Mouse (Mus musculus) embryonic fibroblast, embryonic 13.5 days (primary cell): ENCODE measurements around the gene Gabra2. TPM values are rescaled to one million over a fixed set of nuclear protein-coding genes. Genes with fewer than 3 reads are reported as not detected.
A peak's percentile ranks its signal among the peaks of the same experiment; 100 is the strongest.

Experiments
- H3K27ac ChIP-seq: 2 replicates; pipeline ENCODE4 v1.5.1; 2012; ENCODE audit warnings: low read length, control low read depth, inconsistent platforms; ENCODE audit not compliant: insufficient read depth
- H3K4me1 ChIP-seq: 2 replicates; pipeline ENCODE4 v1.6.1; 2011; ENCODE audit warnings: low read length; ENCODE audit not compliant: control insufficient read depth, insufficient read depth
- H3K4me3 ChIP-seq: 2 replicates; pipeline ENCODE4 v1.5.1; 2011; ENCODE audit warnings: mild to moderate bottlenecking, control low read depth, low read length; ENCODE audit not compliant: insufficient read depth
- CTCF ChIP-seq: IDR thresholded peaks from 2 replicates; pipeline ENCODE4 v1.5.1; 2011; ENCODE audit warnings: mild to moderate bottlenecking, control low read depth, low read length, moderate library complexity, borderline replicate concordance; ENCODE audit not compliant: insufficient read depth
- POLR2A ChIP-seq: IDR thresholded peaks from 2 replicates; pipeline ENCODE4 v1.6.1; 2011; ENCODE audit warnings: low read depth, mild to moderate bottlenecking, control low read depth, low read length, moderate library complexity
- polyA plus RNA-seq: library from polyadenylated mRNA; stranded (reverse); fragments of >200 nt; gene quantifications from 2 replicates; pipeline ENCODE4 v1.2.4, GENCODE M21; 2011; ENCODE audit warnings: low read depth; ENCODE audit not compliant: missing spikeins, insufficient read length

Gene Gabra2
- polyA plus RNA-seq: 0.25 and 0.33 TPM in 2 replicates

DNA sequence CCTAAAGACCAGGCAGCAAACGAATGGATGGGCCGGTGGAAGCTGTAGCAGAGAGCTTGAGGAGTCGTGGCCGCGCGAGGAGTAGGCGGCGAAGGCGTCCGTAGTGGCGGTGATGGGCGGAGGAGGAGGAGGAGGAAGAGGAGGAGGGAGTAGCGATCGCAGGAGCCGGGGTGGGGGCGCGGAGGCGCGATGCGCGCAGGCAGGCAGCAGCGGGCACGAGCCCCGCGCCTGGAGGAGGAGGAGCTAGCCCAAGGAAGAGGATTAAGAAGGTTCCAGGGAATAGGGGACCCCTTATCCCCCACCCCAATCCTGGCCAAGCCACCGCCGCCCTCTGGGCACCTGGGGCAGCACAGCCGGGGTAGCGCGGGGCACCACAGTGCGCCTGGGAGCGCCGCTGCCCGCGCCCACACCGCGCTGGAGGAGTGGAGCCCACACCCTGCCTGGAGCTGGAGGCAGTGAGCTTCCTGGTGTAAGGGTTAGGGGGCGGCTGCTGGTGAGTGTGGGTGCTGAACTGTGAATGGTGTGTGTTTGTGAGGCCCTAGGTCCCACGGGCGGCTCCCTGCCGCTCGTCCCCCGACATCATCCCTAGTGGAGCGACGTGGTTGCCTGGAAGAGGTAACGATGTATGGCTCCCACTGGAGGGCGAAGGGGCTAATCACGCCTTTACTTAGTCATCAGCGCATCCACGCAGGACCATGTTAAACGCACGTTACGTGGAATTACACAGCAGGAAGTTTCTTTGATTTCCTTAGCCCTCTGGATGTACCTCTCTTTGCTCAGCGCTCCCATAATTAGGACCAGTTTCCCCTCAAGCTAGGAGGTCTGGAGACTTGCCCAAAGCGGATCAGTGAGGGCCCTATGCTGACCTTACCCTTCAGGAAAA lies at the start of gene Gabra2:
Gene Gabra2 (minus strand): TSS at position 125 of the 883 bp plus-strand sequence.
- H3K27ac ChIP-seq: no peak within 1 kb of the TSS
- H3K4me1 ChIP-seq: 0 out of 2 replicates have a peak, but pooled peaks cover 4% of the 10 kb centered on the region
- no peak for TF ChIP-seq POLR2A
- TF ChIP-seq CTCF: no peak
- peak within 1 kb of the TSS; percentile 53 for H3K4me3 ChIP-seq

DNA sequence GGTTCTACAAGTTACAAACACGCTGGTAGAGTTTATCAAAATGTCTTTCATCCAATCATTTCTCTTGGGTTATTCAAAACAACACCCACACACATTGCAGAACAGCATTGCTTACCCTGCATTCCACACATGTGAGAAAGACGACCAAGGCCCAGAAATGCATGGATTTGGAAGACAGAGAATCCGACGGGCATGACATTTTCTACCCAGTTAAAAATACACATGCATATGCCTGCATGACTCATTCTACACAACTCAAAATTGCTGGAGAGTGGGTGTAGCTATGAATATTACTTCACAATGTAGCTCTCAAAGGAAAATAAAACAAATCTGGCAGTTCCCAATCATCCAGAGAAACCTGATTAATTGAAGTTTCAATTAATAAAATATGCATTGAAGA lies 41.0 kb upstream of the Gabra2 start:
- H3K27ac ChIP-seq: no peak overlapping the region

DNA sequence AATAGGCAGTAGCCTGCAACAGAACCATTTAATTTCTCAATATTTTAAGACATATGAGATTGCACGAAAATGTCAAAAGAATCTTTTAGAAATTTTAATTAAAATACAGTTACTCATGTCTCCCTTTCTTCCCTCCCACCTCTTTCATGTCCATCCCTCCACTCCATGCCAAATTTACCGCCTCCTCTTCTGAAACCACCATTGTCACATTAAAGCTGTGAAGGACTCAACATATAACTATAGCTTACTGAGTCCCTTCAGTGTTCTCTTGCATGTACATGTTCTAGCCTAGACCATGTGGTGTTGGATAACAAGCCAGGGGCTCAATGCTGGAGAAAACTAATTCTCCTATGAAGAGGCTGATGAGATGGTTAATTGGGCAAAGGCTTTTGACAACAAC lies 40.2 kb upstream of the Gabra2 start:
- TF ChIP-seq CTCF (no peak), POLR2A (no peak)
- no peak overlapping the region for H3K4me3 ChIP-seq
- no peak overlapping the region for H3K27ac ChIP-seq
- no peaks in the 10 kb centered on the region for H3K4me1 ChIP-seq

More for the DNA sequence above, 41.0 kb upstream of the Gabra2 start:
- Histone ChIP-seq H3K4me1 (no peaks in the 10 kb centered on the region), H3K4me3 (no peak overlapping the region)
- TF ChIP-seq POLR2A: no peak
- no peak for TF ChIP-seq CTCF

- no peak overlapping the region for H3K4me3 ChIP-seq
- no peaks in the 10 kb centered on the region for H3K4me1 ChIP-seq
- no peak overlapping the region for H3K27ac ChIP-seq
- TF ChIP-seq POLR2A (no peak), CTCF (no peak)
These were observed 32.1 kb upstream of the Gabra2 start for GRCm38 (mm10) chr5:71127721-71128120.

DNA sequence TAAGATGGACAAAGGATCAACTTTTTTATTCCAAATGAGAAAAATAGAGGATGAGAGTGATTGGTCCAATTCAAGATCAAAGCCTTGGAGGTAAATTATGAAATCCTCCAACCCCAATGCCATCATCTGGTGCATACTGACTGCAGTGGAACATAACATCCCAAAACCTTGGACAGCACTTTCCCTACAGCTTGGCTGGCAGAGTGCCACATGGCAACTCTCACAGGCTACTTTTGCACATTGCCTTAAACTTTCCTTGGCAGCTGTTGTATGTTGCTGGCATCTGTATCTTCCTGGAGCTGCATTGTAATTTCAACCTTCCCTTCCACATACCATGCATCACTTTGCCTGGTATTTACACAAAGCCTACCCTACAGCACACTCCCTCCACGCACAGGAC lies 19.6 kb upstream of the Gabra2 start:
- no peak overlapping the region for H3K27ac ChIP-seq
- TF ChIP-seq CTCF: no peak
- TF ChIP-seq POLR2A: no peak
- no peak overlapping the region for H3K4me3 ChIP-seq
- H3K4me1 ChIP-seq: no peaks in the 10 kb centered on the region

GRCm38 (mm10) chr5:71095180-71095579 lies 469 bp downstream of the Gabra2 start:
- no peak overlapping the region for H3K27ac ChIP-seq
- no peak for TF ChIP-seq CTCF
- no peak for TF ChIP-seq POLR2A
- H3K4me1 ChIP-seq: 0 out of 2 replicates have a peak, but pooled peaks cover 4% of the 10 kb centered on the region
- H3K4me3 ChIP-seq: peak overlapping the region; percentile 53

DNA sequence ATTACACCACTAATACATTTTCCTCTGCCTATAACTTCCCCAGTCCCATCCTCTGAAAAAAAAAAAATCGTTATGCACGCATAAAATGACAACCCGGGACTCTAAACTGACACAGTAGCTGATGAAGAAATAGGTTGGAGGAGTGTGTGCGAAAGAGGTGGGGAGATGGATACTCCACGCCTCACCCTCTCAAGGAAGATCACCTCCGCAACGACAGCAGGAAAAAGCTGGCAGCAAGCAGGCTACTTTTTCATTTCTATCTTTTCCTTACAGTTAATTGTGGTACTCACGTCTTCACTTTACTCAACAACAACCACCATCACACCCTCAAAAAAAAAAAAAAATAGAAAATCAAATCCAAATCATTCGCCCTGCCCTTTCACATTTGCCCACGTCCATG lies 873 bp downstream of the Gabra2 start:
- peak overlapping the region; percentile 53 for H3K4me3 ChIP-seq
- 0 out of 2 replicates have a peak, but pooled peaks cover 4% of the 10 kb centered on the region for H3K4me1 ChIP-seq
- TF ChIP-seq CTCF: no peak
- TF ChIP-seq POLR2A: no peak
- no peak overlapping the region for H3K27ac ChIP-seq

DNA sequence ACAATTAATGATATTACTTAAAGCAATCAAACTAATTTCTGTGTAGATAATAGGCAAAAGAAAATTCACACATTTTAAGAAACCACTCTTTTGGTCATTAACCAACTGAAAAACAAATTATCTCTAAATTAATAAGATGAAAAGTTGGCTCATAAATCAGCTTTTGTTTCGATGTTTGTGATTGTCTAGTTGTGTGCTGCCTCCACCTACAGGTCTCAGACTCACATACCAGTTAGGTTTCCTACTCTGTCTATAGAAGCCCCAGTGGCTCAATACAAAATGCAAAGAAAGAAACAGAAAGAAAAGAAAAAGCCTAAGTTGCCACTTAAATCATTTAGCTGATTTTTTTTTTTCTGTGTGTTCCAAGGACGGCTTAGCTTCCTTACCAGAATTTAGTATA lies 1.8 kb downstream of the Gabra2 start:
- H3K4me3 ChIP-seq: no peak overlapping the region
- TF ChIP-seq POLR2A: no peak
- no peak for TF ChIP-seq CTCF
- H3K27ac ChIP-seq: no peak overlapping the region
- 0 out of 2 replicates have a peak, but pooled peaks cover 4% of the 10 kb centered on the region for H3K4me1 ChIP-seq

DNA sequence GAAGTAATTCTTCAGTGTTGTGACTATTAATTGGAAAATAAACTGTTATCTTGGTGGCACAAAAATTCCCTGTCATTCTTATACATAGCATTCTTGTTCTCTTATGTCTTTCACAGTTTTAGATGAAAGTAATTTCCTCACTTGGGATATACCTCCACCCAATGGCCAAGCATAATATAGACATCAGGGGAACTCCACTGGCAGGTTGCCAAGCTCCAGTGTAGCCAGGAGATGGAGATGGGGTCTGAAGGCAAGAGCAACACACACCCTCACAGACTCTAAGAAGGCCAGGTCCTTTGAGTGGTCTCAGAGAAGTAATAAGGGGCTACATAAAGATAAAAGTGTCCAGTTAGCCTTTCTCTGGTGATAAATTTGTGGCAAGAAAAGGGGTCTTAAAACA lies 3.2 kb downstream of the Gabra2 start:
- no peak overlapping the region for H3K4me3 ChIP-seq
- H3K27ac ChIP-seq: no peak overlapping the region
- H3K4me1 ChIP-seq: 0 out of 2 replicates have a peak, but pooled peaks cover 4% of the 10 kb centered on the region
- TF ChIP-seq CTCF: no peak
- no peak for TF ChIP-seq POLR2A

- TF ChIP-seq CTCF: no peak
- TF ChIP-seq POLR2A: no peak
- Histone ChIP-seq H3K4me3 (no peak overlapping the region), H3K27ac (no peak overlapping the region), H3K4me1 (0 out of 2 replicates have a peak, but pooled peaks cover 4% of the 10 kb centered on the region)
These were observed 3.7 kb downstream of the Gabra2 start for GRCm38 (mm10) chr5:71091926-71092325.
